24 mouse cellular contexts compared by ENCODE assay signal in the genomic region with DNA sequence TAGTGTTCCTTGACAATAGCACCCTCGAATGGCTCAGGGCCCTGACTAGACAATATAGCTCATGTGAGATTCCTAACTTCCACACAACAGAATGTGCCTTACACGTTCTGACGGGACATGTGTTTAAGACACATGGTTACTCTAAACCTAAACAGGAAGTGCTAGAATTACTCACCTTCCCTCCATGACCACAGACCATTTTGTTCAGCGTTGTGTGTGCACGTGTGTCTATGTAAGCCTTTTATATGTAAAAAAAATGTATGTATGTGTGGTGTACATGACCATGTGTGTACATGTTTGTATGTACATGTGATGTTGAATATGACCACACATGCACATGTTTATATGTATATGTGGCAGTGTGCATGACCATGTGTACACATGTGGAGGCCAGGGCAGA. TPM values are rescaled to one million over a fixed set of nuclear protein-coding genes. Genes with fewer than 3 reads are reported as not detected.
A peak's percentile ranks its signal among the peaks of the same experiment; 100 is the strongest.
DNase-seq lines count a peak whose midpoint lies in the region; ATAC-seq and TF ChIP-seq lines count a peak whose summit lies in the region.
"Had no signal": no experiment of that assay in that cellular context is flagged by ENCODE, and none has a peak within 500 bp of the region (broad histone marks: within the 10 kb centered on the region; RNA-seq: fewer than 3 reads in every experiment).

No protein-coding gene starts in this region.

- no peak overlapping the region for H3K9ac ChIP-seq in intestine, embryonic 14.5 days (ENCODE audit: low read length)
- H3K9ac ChIP-seq in intestine, embryonic 16.5 days (ENCODE audit: low read depth, low read length) = no peak overlapping the region
- no peak overlapping the region for H3K9ac ChIP-seq in CH12.LX (ENCODE audit: insufficient read depth, low read depth)

- WGBS in intestine, embryonic 14.5 days = 79% methylated on average over 5 of the region's 5 CpGs
- WGBS in intestine, embryonic 16.5 days = 77% methylated on average over 5 of the region's 5 CpGs

- no peaks in the 10 kb centered on the region for H3K9me3 ChIP-seq in intestine, embryonic 14.5 days (ENCODE audit: control insufficient read depth, low read length)
- H3K9me3 ChIP-seq in intestine, embryonic 16.5 days (ENCODE audit: control insufficient read depth, low read length) = no peaks in the 10 kb centered on the region
- no peaks in the 10 kb centered on the region for H3K9me3 ChIP-seq in CH12.LX (replicated peaks; ENCODE audit: low read length)
- H3K9me3 ChIP-seq: G1E had no signal

- no peak for TF ChIP-seq POLR2A in CH12.LX (IDR thresholded peaks at IDR 0.05; ENCODE audit: low read depth, low read length)

- DNase-seq in intestine, embryonic 14.5 days (ENCODE audit: low spot score) = peak; percentile 38
- DNase-seq in 416B (ENCODE audit: low read depth) = peak; percentile 78
- DNase-seq in CH12.LX (ENCODE audit: extremely low read depth) = no peak
- DNase-seq in induced T-regulatory cell, adult 2 months (ENCODE audit: low read depth) = peak; percentile 27
- DNase-seq in gastrocnemius, postnatal 36 days = no peak
- no peak for DNase-seq in layer of hippocampus, adult 18-20 months (ENCODE audit: low spot score in 2 of 2)
- DNase-seq in thymus, postnatal 36 days = no peak
- DNase-seq: adrenal gland, adult 2 months; adrenal gland, adult 8-10 months; adrenal gland, postnatal 10 days; adrenal gland, postnatal 14 days; adrenal gland, postnatal 25 days; adrenal gland, postnatal 36 days; B cell, adult 2 months; cerebellum, adult 11 months; cerebellum, adult 11-12 months; cerebellum, adult 18-20 months; cerebellum, adult 2 months had no signal

- no peak for ATAC-seq in intestine, embryonic 14.5 days (replicated peaks; ENCODE audit: low FRiP score, low TSS enrichment, low read depth)
- no peak for ATAC-seq in intestine, embryonic 16.5 days
- ATAC-seq: activated CD4-positive, CD25-positive, alpha-beta regulatory T cell, adult 4 months; CD4-positive, CD25-positive, alpha-beta regulatory T cell, adult 4 months; Patski had no signal

- TF ChIP-seq RAD21 in CH12.LX (IDR thresholded peaks at IDR 0.05; ENCODE audit: low read depth, low read length) = no peak

- TF ChIP-seq EP300 in CH12.LX (IDR thresholded peaks at IDR 0.05; ENCODE audit: low read length) = no peak

- H3K79me2 ChIP-seq in CH12.LX (replicated peaks; ENCODE audit: control insufficient read depth, extremely low read depth, insufficient read depth, poor library complexity, severe bottlenecking) = peaks cover 21% of the 10 kb centered on the region

- in situ Hi-C loops in CH12.LX (cut with MboI; ENCODE audit: low pct_ligation_motif_present, low pct_unique_long_range_greater_than_20kb, low sequenced_read_pairs) = loop anchor here (5.0 kb wide), 1 partner anchor 59 kb away; no protein-coding TSS in a partner anchor

- intact Hi-C loops in gastrocnemius, postnatal 36 days (cut with DNase I) = no loop called here

- H3K27ac ChIP-seq in intestine, embryonic 14.5 days (ENCODE audit: low read depth) = no peak overlapping the region
- no peak overlapping the region for H3K27ac ChIP-seq in intestine, embryonic 16.5 days (ENCODE audit: low read length)
- H3K27ac ChIP-seq in CH12.LX (ENCODE audit: insufficient read depth, low read depth) = no peak overlapping the region

- H3K36me3 ChIP-seq in intestine, embryonic 14.5 days (ENCODE audit: control insufficient read depth, insufficient read depth, low read length) = no peaks in the 10 kb centered on the region
- no peaks in the 10 kb centered on the region for H3K36me3 ChIP-seq in intestine, embryonic 16.5 days (ENCODE audit: control insufficient read depth, insufficient read depth, low read length)
- peaks cover 0 to 3% of the 10 kb centered on the region in 2 experiments for H3K36me3 ChIP-seq in CH12.LX (replicated peaks in 1 of 2; ENCODE audit: control insufficient read depth in 1 of 2, insufficient read depth in 1 of 2, low read length in 1 of 2)

- dilution Hi-C loops in CH12.LX (cut with MboI; ENCODE audit: extremely low pct_ligation_motif_present, extremely low pct_unique_long_range_greater_than_20kb, low sequenced_read_pairs) = no loop called here

- no peaks in the 10 kb centered on the region for H3K27me3 ChIP-seq in intestine, embryonic 14.5 days (replicated peaks; ENCODE audit: control insufficient read depth, insufficient read depth, low read length)
- no peaks in the 10 kb centered on the region for H3K27me3 ChIP-seq in intestine, embryonic 16.5 days (replicated peaks; ENCODE audit: control insufficient read depth, insufficient read depth, low read length)
- H3K27me3 ChIP-seq in CH12.LX (replicated peaks) = no peaks in the 10 kb centered on the region
- H3K27me3 ChIP-seq: Patski had no signal

- H3K4me2 ChIP-seq in intestine, embryonic 14.5 days (ENCODE audit: low read length) = no peak overlapping the region
- no peak overlapping the region for H3K4me2 ChIP-seq in intestine, embryonic 16.5 days (ENCODE audit: low read depth, low read length)
- H3K4me2 ChIP-seq in CH12.LX (ENCODE audit: insufficient read depth, low read depth, poor library complexity, severe bottlenecking) = no peak overlapping the region

- H3K4me1 ChIP-seq in intestine, embryonic 14.5 days (replicated peaks; ENCODE audit: control insufficient read depth, insufficient read depth, low read length) = peaks cover 9% of the 10 kb centered on the region; the same call in 1 of the 2 replicates
- peaks cover 10% of the 10 kb centered on the region for H3K4me1 ChIP-seq in intestine, embryonic 16.5 days (ENCODE audit: control insufficient read depth, insufficient read depth, low read length)
- H3K4me1 ChIP-seq in CH12.LX (ENCODE audit: control insufficient read depth in 1 of 2, insufficient read depth in 2 of 2) = peaks cover 10 to 14% of the 10 kb centered on the region in 2 experiments

- no peak overlapping the region for H3K4me3 ChIP-seq in intestine, embryonic 14.5 days (ENCODE audit: low read depth, low read length)
- H3K4me3 ChIP-seq in intestine, embryonic 16.5 days (ENCODE audit: low read length) = no peak overlapping the region
- no peak overlapping the region for H3K4me3 ChIP-seq in CH12.LX (replicated peaks in 1 of 3; ENCODE audit: low read depth in 2 of 3, low read length in 2 of 3, poor library complexity in 1 of 3)

- no peak for TF ChIP-seq CTCF in CH12.LX (conservative IDR thresholded peaks at IDR 0.05 in 1 of 2, IDR thresholded peaks at IDR 0.05 in 1 of 2; ENCODE audit: low read depth in 2 of 2, low read length in 2 of 2)

TF ChIP-seq in CH12.LX, 34 proteins besides CTCF, POLR2A, EP300 and RAD21:
- TF ChIP-seq RCOR1 (conservative IDR thresholded peaks at IDR 0.05; ENCODE audit: low read depth, low read length) (no peak), MAX (IDR thresholded peaks at IDR 0.05; ENCODE audit: low read length) (peak; percentile 56), TCF12 (IDR thresholded peaks at IDR 0.05; ENCODE audit: low read depth, low read length) (no peak), MYC (IDR thresholded peaks at IDR 0.05; ENCODE audit: low read depth, low read length) (peak; percentile 16; the same call in 1 of the 2 replicates), NRF1 (IDR thresholded peaks at IDR 0.05; ENCODE audit: low read depth, low read length) (no peak), BHLHE40 (IDR thresholded peaks at IDR 0.05; ENCODE audit: low read depth, low read length) (peak; percentile 35; the same call in 1 of the 2 replicates)

RNA-seq across cellular contexts. Expression of gene Smpd4, which starts 2.9 kb away (rescaled TPM):
- 43.0 and 43.7 TPM in 2 replicates for polyA plus RNA-seq in intestine, embryonic 14.5 days (2014; fragmentation: Nextera tagmentation; extraction: Ambion mirVana)
- 24.5 and 24.9 TPM in 2 replicates for polyA plus RNA-seq in intestine, embryonic 16.5 days (2015; fragmentation: Nextera tagmentation; extraction: Ambion mirVana)
- 38.6 and 55.5 TPM in 2 replicates for total RNA-seq in CH12.LX (2012; rRNA removed)
- total RNA-seq in CH12.LX (2014; rRNA removed) = 55.5 and 65.9 TPM in 2 replicates
- 66.5 and 97.1 TPM in 2 replicates for polyA plus RNA-seq in CH12.LX (2012; ENCODE audit: insufficient read length, low read depth)
- 10 to 100 TPM in 1 of 2 experiments, 1 to 10 TPM in 1; 9.4 to 13.1 TPM for total RNA-seq in gastrocnemius, postnatal 36 days (2021)
- total RNA-seq in layer of hippocampus, adult 18-20 months (2021) = 10 to 100 TPM; 46.4 to 49.9 TPM

RNA-seq across cellular contexts. Expression of gene Ccdc74a, which starts 30.1 kb away (rescaled TPM):
- 2.3 and 4.1 TPM in 2 replicates for polyA plus RNA-seq in intestine, embryonic 14.5 days (2014; fragmentation: Nextera tagmentation; extraction: Ambion mirVana)
- polyA plus RNA-seq in intestine, embryonic 16.5 days (2015; fragmentation: Nextera tagmentation; extraction: Ambion mirVana) = 5.0 and 5.3 TPM in 2 replicates
- total RNA-seq in CH12.LX (2012; rRNA removed) (0.42 TPM in 1 of 2 replicates, not detected in the other), CH12.LX (2014; rRNA removed) (0.45 TPM in 1 of 2 replicates, not detected in the other)
- 1.5 and 2.0 TPM in 2 replicates for polyA plus RNA-seq in CH12.LX (2012; ENCODE audit: insufficient read length, low read depth)
- under 1 TPM in 1 of 2 experiments, not detected in 1; 0.82 TPM for total RNA-seq in gastrocnemius, postnatal 36 days (2021)
- total RNA-seq in layer of hippocampus, adult 18-20 months (2021) = 10 to 100 TPM; 35.3 to 41.0 TPM

RNA-seq across cellular contexts. Expression of gene Slc7a4, which starts 33.2 kb away (rescaled TPM):
- polyA plus RNA-seq in intestine, embryonic 14.5 days (2014; fragmentation: Nextera tagmentation; extraction: Ambion mirVana) = 10.8 and 15.6 TPM in 2 replicates
- polyA plus RNA-seq in intestine, embryonic 16.5 days (2015; fragmentation: Nextera tagmentation; extraction: Ambion mirVana) = 36.2 and 38.1 TPM in 2 replicates
- total RNA-seq in CH12.LX (2012; rRNA removed) = 0.34 and 1.3 TPM in 2 replicates
- not detected in 2 replicates for total RNA-seq in CH12.LX (2014; rRNA removed)
- polyA plus RNA-seq in CH12.LX (2012; ENCODE audit: insufficient read length, low read depth) = not detected in 2 replicates
- total RNA-seq in gastrocnemius, postnatal 36 days (2021) = under 1 TPM in 1 of 2 experiments, not detected in 1; 0.12 TPM
- 10 to 100 TPM; 86.1 to 99.5 TPM for total RNA-seq in layer of hippocampus, adult 18-20 months (2021)
- polyA plus RNA-seq: G1E had no signal

RNA-seq across cellular contexts. Expression of gene P2rx6, which starts 54.5 kb away (rescaled TPM):
- polyA plus RNA-seq in intestine, embryonic 14.5 days (2014; fragmentation: Nextera tagmentation; extraction: Ambion mirVana) = 0.60 and 0.79 TPM in 2 replicates
- polyA plus RNA-seq in intestine, embryonic 16.5 days (2015; fragmentation: Nextera tagmentation; extraction: Ambion mirVana) = 0.48 and 1.1 TPM in 2 replicates
- total RNA-seq in CH12.LX (2012; rRNA removed) (not detected in 2 replicates), CH12.LX (2014; rRNA removed) (not detected in 2 replicates)
- not detected in 2 replicates for polyA plus RNA-seq in CH12.LX (2012; ENCODE audit: insufficient read length, low read depth)
- total RNA-seq in gastrocnemius, postnatal 36 days (2021) = 1 to 10 TPM; 8.0 to 9.3 TPM
- total RNA-seq in layer of hippocampus, adult 18-20 months (2021) = 1 to 10 TPM; 1.0 to 1.2 TPM
- polyA plus RNA-seq: activated CD4-positive, CD25-positive, alpha-beta regulatory T cell, adult 4 months; CD4-positive, CD25-positive, alpha-beta regulatory T cell, adult 4 months; G1E had no signal

RNA-seq across cellular contexts. Expression of gene Lrrc74b, which starts 55.2 kb away (rescaled TPM):
- polyA plus RNA-seq in intestine, embryonic 14.5 days (2014; fragmentation: Nextera tagmentation; extraction: Ambion mirVana) = 0.19 and 0.53 TPM in 2 replicates
- polyA plus RNA-seq in intestine, embryonic 16.5 days (2015; fragmentation: Nextera tagmentation; extraction: Ambion mirVana) = 0.17 and 0.31 TPM in 2 replicates
- total RNA-seq in CH12.LX (2012; rRNA removed) (not detected in 2 replicates), CH12.LX (2014; rRNA removed) (not detected in 2 replicates)
- polyA plus RNA-seq in CH12.LX (2012; ENCODE audit: insufficient read length, low read depth) = 0.17 TPM in 1 of 2 replicates, not detected in the other
- total RNA-seq in gastrocnemius, postnatal 36 days (2021) = 1 to 10 TPM; 1.0 to 1.6 TPM
- total RNA-seq in layer of hippocampus, adult 18-20 months (2021) = under 1 TPM; 0.92 to 0.94 TPM
- total RNA-seq: adrenal gland, adult 18-20 months; adrenal gland, adult 2 months; adrenal gland, postnatal 36 days had no signal
- polyA plus RNA-seq: activated CD4-positive, CD25-positive, alpha-beta regulatory T cell, adult 4 months; adrenal gland, adult 2 months; CD4-positive, CD25-positive, alpha-beta regulatory T cell, adult 4 months had no signal

Comparison
In these comparisons a context has a peak if more than half of its experiments do, and no peak if none do; other contexts are left out.
1. DNase-seq: peak in intestine, embryonic 14.5 days (single experiment), 416B (single experiment) and induced T-regulatory cell, adult 2 months (single experiment); none in CH12.LX (single experiment), gastrocnemius, postnatal 36 days (0 of 2), layer of hippocampus, adult 18-20 months (0 of 2) and thymus, postnatal 36 days (0 of 2).
2. RNA of gene Ccdc74a, which starts 30.1 kb away (total RNA-seq): 35.3 to 41.0 TPM in layer of hippocampus, adult 18-20 months; 0.82 TPM in gastrocnemius, postnatal 36 days and 0.42 to 0.45 TPM in CH12.LX; every median in the first group is over 10 times any median in the second.
3. RNA of gene Slc7a4, which starts 33.2 kb away (total RNA-seq): 86.1 to 99.5 TPM in layer of hippocampus, adult 18-20 months; 0.34 to 1.3 TPM in CH12.LX and 0.12 TPM in gastrocnemius, postnatal 36 days; every median in the first group is over 10 times any median in the second.